Mouse (Mus musculus) G1E (cell line): Measurements from ENCODE around the gene Gnpda2.

Experiments used
- CTCF ChIP-seq: IDR thresholded peaks from 2 replicates; pipeline ENCODE4 v1.5.1; 2012; ENCODE audit warnings: low read depth, low read length, inconsistent platforms, mixed read lengths
- GATA1 ChIP-seq: IDR thresholded peaks from 2 replicates; pipeline ENCODE4 v1.6.1; 2012; ENCODE audit warnings: borderline replicate concordance, low read length, inconsistent platforms, mixed read lengths
- GATA2 ChIP-seq: IDR thresholded peaks from 2 replicates; pipeline ENCODE4 v1.6.1; 2012; ENCODE audit warnings: low read depth, low read length, inconsistent platforms, borderline replicate concordance
- POLR2AphosphoS5 ChIP-seq: IDR thresholded peaks from 2 replicates; pipeline ENCODE4 v1.6.1; 2012; ENCODE audit warnings: low read depth, low read length, inconsistent platforms; ENCODE audit not compliant: insufficient replicate concordance
- TAL1 ChIP-seq: conservative IDR thresholded peaks from 2 replicates; pipeline ENCODE4 v1.6.1; 2012; ENCODE audit warnings: low read depth, low read length, inconsistent platforms, mixed read lengths

DNA sequence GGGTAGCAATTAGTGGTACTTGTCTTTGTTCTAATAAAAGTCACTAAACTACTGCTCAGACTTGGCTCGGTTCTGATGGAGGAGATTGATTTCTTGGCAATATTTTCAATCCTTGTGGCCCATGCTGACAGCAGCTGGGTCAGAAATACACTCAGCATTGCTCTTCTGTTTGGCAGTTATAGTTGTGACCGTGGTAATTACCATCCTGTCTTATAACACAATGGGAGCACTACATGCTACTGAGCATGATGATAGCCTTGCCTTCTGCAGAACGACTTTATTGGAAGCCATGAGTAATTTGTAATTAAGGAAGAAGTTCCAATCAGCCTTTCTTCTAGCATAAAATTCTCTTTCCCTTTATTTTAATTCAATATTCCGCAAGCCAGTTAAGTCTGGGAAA is 42.6 kb upstream of the Gnpda2 start:
- no peak for TF ChIP-seq CTCF
- TF ChIP-seq GATA1 = no peak
- TF ChIP-seq TAL1 = no peak
- no peak for TF ChIP-seq POLR2AphosphoS5
- TF ChIP-seq GATA2 = no peak
